Mouse (Mus musculus): ENCODE results near the gene Mthfd1.

GRCm38 (mm10) chr12:76260673-76261072 lies 5.6 kb downstream of the Mthfd1 start:
- no peak for TF ChIP-seq EP300 (IDR thresholded peaks at IDR 0.05)
- no peak for TF ChIP-seq CTCF (IDR thresholded peaks at IDR 0.05)

All from lung, postnatal 0 days (tissue).